Mouse (Mus musculus) hindlimb bud, embryonic 11.5 days (tissue): ENCODE data around the gene Ngdn.

Source experiments
- DNase-seq: peaks from one replicate; pipeline ENCODE4 v3.0.0-alpha.2; 2012; ENCODE audit warnings: low read depth, low spot score; ENCODE audit errors: extremely low spot score

The Ngdn gene

GRCm38 (mm10) chr14:55071756-55072155 lies 56.5 kb downstream of the Ngdn start:
- DNase-seq, result no peak
